Mouse (Mus musculus) stomach, postnatal 0 days (tissue): ENCODE data around the gene Tdrkh. TPM values are rescaled to one million over a fixed set of nuclear protein-coding genes. Genes with fewer than 3 reads are reported as not detected.

Experiments
- ATAC-seq: fragments of 200-750 bp; cut with Nextera tagmentation; 2 replicates; pipeline ENCODE4 v1.8.0; 2017; ENCODE audit not compliant: low FRiP score, low TSS enrichment
- DNase-seq: peaks from one replicate; pipeline ENCODE4 v3.0.0-alpha.2; 2016; ENCODE audit warnings: low spot score
- H3K27ac ChIP-seq: fragments of 300-500 bp; sonication (generic); replicated peaks from 2 replicates; pipeline ENCODE4 v1.5.1; 2014; ENCODE audit warnings: mild to moderate bottlenecking, control low read depth
- H3K27me3 ChIP-seq: fragments of 300-500 bp; sonication (generic); 2 replicates; pipeline ENCODE4 v1.6.1; 2014; ENCODE audit warnings: low read length; ENCODE audit not compliant: control insufficient read depth, insufficient read depth
- H3K36me3 ChIP-seq: fragments of 300-500 bp; sonication (generic); 2 replicates; pipeline ENCODE4 v1.6.1; 2014; ENCODE audit warnings: low read length, mixed read lengths; ENCODE audit not compliant: control insufficient read depth, insufficient read depth
- H3K4me1 ChIP-seq: fragments of 300-500 bp; sonication (generic); replicated peaks from 2 replicates; pipeline ENCODE4 v1.6.1; 2014; ENCODE audit warnings: antibody characterized with exemption; ENCODE audit not compliant: control insufficient read depth, insufficient read depth
- H3K4me2 ChIP-seq: fragments of 300-500 bp; sonication (generic); replicated peaks from 2 replicates; pipeline ENCODE4 v1.6.1; 2014; ENCODE audit warnings: low read depth, mild to moderate bottlenecking, control low read depth, moderate library complexity
- H3K4me3 ChIP-seq: fragments of 300-500 bp; sonication (generic); 2 replicates; pipeline ENCODE4 v1.5.1; 2014; ENCODE audit warnings: low read depth, low read length, control low read depth
- H3K9ac ChIP-seq: fragments of 300-500 bp; sonication (generic); 2 replicates; pipeline ENCODE4 v1.6.1; 2014; ENCODE audit warnings: mild to moderate bottlenecking, low read length, control low read depth, mixed read lengths
- H3K9me3 ChIP-seq: fragments of 300-500 bp; sonication (generic); 2 replicates; pipeline ENCODE4 v1.6.1; 2016; ENCODE audit warnings: low read length; ENCODE audit not compliant: control insufficient read depth
- CTCF ChIP-seq: IDR thresholded peaks from 2 replicates; pipeline ENCODE4 v1.5.1; 2016; ENCODE audit warnings: antibody characterized with exemption, low read depth, mild to moderate bottlenecking, moderate library complexity
- EP300 ChIP-seq: optimal IDR thresholded peaks from 2 replicates; pipeline ENCODE3; 2016; ENCODE audit warnings: antibody characterized with exemption
- WGBS: fragments of 180-500 bp; shearing (Covaris S2); extraction: QIAGEN DNeasy Blood & Tissue Kit; methylation state at CpG from one replicate; pipeline ENCODE4 v1.1.7; 2014; 5-methylcytosine and 5-hydroxymethylcytosine counted together
- polyA plus RNA-seq: library from polyadenylated mRNA; unstranded; fragments of >200 nt; fragmentation: Nextera tagmentation; extraction: Ambion mirVana; gene quantifications from 2 replicates; pipeline ENCODE4 v1.2.1, GENCODE M21; 2015

Gene Tdrkh
- polyA plus RNA-seq, 1 experiment from 2014 or later, result 3.8 TPM

DNA sequence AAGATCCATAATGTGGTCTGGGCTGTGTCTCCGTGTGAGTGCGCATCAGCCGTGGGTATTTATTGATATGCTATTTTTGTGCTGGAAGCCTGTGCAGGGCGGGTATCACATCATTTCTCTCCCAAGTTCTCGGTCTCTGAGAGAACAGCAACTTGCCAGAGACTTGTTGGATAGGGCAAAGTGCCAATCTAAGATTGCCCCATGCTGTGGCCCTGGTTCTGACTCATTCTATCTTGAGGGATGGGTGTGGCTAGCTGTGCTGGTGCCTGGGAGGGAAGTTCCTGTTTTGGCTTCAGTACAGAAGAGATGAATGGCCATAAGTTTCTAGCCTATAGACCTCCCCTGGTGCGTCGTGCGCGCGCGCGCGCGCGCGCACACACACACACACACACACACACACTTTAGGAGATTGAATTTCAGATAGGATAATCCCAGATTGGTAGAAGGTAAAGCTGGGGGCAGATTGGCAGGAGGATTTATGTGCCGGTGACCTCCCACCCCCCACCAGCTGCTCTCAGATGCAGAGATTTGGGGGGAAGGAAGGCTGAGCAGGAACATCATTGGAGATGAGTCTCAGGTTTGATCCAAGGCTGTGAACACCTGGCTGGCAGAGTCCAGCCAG, 69.8 kb downstream of the Tdrkh start:
- Histone ChIP-seq H3K27ac (0 out of 2 replicates have a peak overlapping the region, but pooled peaks have one; percentile 49), H3K4me3 (no peak overlapping the region), H3K36me3 (no peaks in the 10 kb centered on the region), H3K9ac (no peak overlapping the region), H3K4me2 (no peak overlapping the region), H3K9me3 (no peaks in the 10 kb centered on the region), H3K27me3 (no peaks in the 10 kb centered on the region), H3K4me1 (no peaks in the 10 kb centered on the region)
- no peak for TF ChIP-seq EP300
- no peak for TF ChIP-seq CTCF
- WGBS, result 73% methylated on average over 17 of the region's 17 CpGs
- ATAC-seq (peak; percentile 65), DNase-seq (peak; percentile 63)

GRCm38 (mm10) chr3:94483790-94484439, 70.8 kb downstream of the Tdrkh start:
- Histone ChIP-seq H3K4me1 (no peaks in the 10 kb centered on the region), H3K36me3 (no peaks in the 10 kb centered on the region), H3K9me3 (no peaks in the 10 kb centered on the region), H3K9ac (no peak overlapping the region), H3K27me3 (no peaks in the 10 kb centered on the region), H3K4me2 (no peak overlapping the region), H3K27ac (no peak overlapping the region), H3K4me3 (no peak overlapping the region)
- WGBS, result 32% methylated on average over 20 of the region's 20 CpGs
- peak; percentile 55 for DNase-seq
- no peak for ATAC-seq
- TF ChIP-seq EP300 (no peak), CTCF (no peak)

Other genes starting within 250 kb of the Tdrkh start
- gene Gm10696, start 235.1 kb upstream of the Tdrkh start, polyA plus RNA-seq, result not detected in 2 replicates
- 0.06 TPM in 1 of 2 replicates, not detected in the other for gene Gm5286, start 216.6 kb upstream of the Tdrkh start, polyA plus RNA-seq
- not detected in 2 replicates for gene Gm4778, start 149.2 kb upstream of the Tdrkh start, polyA plus RNA-seq
- gene Them4, start 103.2 kb upstream of the Tdrkh start, polyA plus RNA-seq, result 10.2 and 10.4 TPM in 2 replicates
- 126 and 146 TPM in 2 replicates for gene Them5, start 71.2 kb upstream of the Tdrkh start, polyA plus RNA-seq
- 0.82 and 1.5 TPM in 2 replicates for gene C2cd4d, start 50.8 kb upstream of the Tdrkh start, polyA plus RNA-seq
- 7.5 and 8.8 TPM in 2 replicates for gene Rorc, start 40.5 kb upstream of the Tdrkh start, polyA plus RNA-seq
- gene Lingo4, start 14.8 kb upstream of the Tdrkh start, polyA plus RNA-seq, result 0.42 TPM in 2 replicates
- gene Mrpl9, start 30.0 kb downstream of the Tdrkh start, polyA plus RNA-seq, result 47.6 and 50.7 TPM in 2 replicates
- gene Oaz3, start 30.6 kb downstream of the Tdrkh start, polyA plus RNA-seq, result 0.21 and 0.28 TPM in 2 replicates
- 11.0 and 11.6 TPM in 2 replicates for gene Celf3, start 65.0 kb downstream of the Tdrkh start, polyA plus RNA-seq
- gene Riiad1, start 67.1 kb downstream of the Tdrkh start, polyA plus RNA-seq, result 3.2 and 3.5 TPM in 2 replicates
- gene Snx27, start 169.4 kb downstream of the Tdrkh start, polyA plus RNA-seq, result 17.6 and 20.3 TPM in 2 replicates
- gene Gm10972, start 229.8 kb downstream of the Tdrkh start, polyA plus RNA-seq, result not detected in 2 replicates
- 39.7 and 43.4 TPM in 2 replicates for gene Tuft1, start 245.6 kb downstream of the Tdrkh start, polyA plus RNA-seq